Mouse (Mus musculus) layer of hippocampus, adult 6 months (tissue): Measurements from ENCODE around the gene Glmn. TPM values are rescaled to one million over a fixed set of nuclear protein-coding genes. Genes with fewer than 3 reads are reported as not detected.

Experiments used
- long read RNA-seq, 2 experiments: library from polyadenylated mRNA; unstranded; transcript quantifications; one replicate each; pipeline ENCODE4 v2.0.0; 2019 to 2020
- polyA plus RNA-seq: library from polyadenylated mRNA; unstranded; fragments of <200 nt; fragmentation: Nextera tagmentation; gene quantifications from 2 replicates; pipeline ENCODE4 v1.2.3, GENCODE M21; 2021

The Glmn gene
- polyA plus RNA-seq = 8.9 and 9.1 TPM in 2 replicates
- long read RNA-seq, experiment 1, partial matches to known transcripts = 4 of 11 reads
- long read RNA-seq, experiment 1, other reads (novel, unspliced or antisense) = 4 of 11 reads
- long read RNA-seq, experiment 2, transcript Glmn-202 (19 exons, 1,945 nt) = minor isoform, 5 of 77 reads
- long read RNA-seq, experiment 2, transcript Glmn-201 (19 exons, 2,015 nt) = major isoform, 45 of 77 reads
- long read RNA-seq, experiment 2, partial matches to known transcripts = 7 of 77 reads
- long read RNA-seq, experiment 2, other reads (novel, unspliced or antisense) = 20 of 77 reads

DNA sequence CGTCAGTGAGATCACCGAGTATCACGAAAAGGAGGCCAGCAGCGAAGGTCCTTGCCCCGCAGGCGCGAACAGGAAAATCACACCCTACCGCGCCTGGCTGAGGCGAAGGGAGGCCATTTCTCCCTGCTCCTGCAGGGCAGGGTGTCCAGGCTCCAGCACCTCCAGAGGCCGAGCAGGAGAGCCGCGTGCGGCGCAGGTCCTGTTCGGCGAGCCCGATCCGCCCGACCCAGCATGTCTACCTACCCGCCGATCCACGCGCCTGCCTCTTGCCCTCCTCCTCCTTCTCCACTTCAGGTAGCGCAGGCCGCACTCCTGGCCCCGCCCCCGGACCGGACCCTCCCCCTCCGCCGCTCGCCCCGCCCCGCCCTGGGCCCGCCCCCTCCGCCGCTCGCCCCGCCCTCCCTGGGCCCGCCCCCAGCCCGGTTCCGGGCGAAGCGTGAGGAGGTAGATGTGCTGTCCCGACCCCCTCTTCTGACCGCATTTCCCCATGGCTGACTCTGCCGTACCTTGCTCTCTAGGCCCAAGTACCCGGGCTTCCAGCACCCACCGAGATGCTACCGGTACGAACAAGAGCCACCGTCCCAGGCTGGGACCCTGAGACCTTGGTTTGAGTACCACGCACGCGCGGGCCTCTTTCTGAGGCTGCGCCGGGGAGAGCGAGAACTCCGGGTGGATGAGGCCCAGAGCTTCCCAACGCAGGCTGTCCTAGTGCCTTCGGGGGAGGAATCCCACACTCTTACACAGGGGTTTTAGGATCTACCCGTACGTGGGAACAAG is at the start of gene Glmn, which contains the start of gene Rpap2:
Gene Glmn, minus strand, starts transcription at position 588 of the 777 bp plus-strand sequence.
Gene Rpap2, plus strand, starts transcription at position 73 of the 777 bp plus-strand sequence.

DNA sequence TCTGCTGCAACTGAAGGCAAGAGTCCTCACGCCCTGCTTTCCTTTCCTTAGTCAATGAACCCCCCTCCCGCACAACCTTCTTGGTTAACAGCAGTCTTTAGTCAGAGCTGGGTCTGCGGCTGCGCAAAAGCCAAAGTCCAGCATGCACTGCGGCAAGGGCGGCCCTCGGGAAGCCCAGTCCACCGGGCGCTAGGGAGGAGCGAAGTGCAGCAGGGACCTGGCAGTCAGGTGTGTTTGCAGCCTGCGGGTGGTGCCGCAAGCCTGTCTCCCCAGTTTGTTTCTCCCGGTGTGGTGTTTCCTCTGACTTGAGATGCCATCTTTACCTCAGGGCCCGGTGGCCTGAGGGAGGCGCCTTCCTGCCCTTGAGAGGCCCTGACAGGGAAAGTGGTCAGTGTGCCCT is 63.1 kb downstream of the Glmn start, which contains the start of gene 1700028K03Rik:
Gene 1700028K03Rik, plus strand, starts transcription at position 129 of the 400 bp plus-strand sequence.

DNA sequence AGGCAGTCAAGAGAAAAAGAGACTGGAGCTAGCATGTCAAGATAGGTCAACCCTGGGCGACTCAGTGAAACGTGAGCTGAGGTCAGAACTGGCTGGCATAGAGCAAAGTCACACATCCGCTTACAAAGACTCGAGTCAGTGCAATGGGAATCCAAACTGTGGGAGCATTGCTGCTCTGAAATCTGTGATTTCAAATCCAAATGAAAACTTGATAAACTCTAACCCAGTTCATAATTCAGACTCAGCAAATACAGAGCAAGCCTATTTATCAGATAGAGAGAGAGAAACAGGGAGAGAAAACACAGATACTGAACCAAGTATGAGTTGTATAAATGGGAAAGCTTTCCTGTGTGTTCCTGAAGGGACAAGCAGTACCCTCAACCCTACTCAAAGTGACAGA is 90.4 kb downstream of the Glmn start, which contains the start of gene Gm42669:
Gene Gm42669, plus strand, starts transcription at position 301 of the 400 bp plus-strand sequence.

Other genes with a start within 250 kb of the Glmn start
- gene Ephx4, start 195.2 kb downstream of the Glmn start, polyA plus RNA-seq = 78.8 and 89.2 TPM in 2 replicates
- gene Lpcat2b, start 166.3 kb downstream of the Glmn start, polyA plus RNA-seq = not detected in 2 replicates
- 42.0 and 44.6 TPM in 2 replicates for gene Btbd8, start 159.9 kb downstream of the Glmn start, polyA plus RNA-seq
- gene Gm42669, start 90.3 kb downstream of the Glmn start, polyA plus RNA-seq = 0.06 TPM in 2 replicates
- 0.10 and 0.24 TPM in 2 replicates for gene 1700028K03Rik, start 63.2 kb downstream of the Glmn start, polyA plus RNA-seq
- gene Rpap2, start 515 bp downstream of the Glmn start, polyA plus RNA-seq = 21.7 and 22.4 TPM in 2 replicates
- gene Gfi1, start 128.1 kb upstream of the Glmn start, polyA plus RNA-seq = not detected in 2 replicates
- not detected in 2 replicates for gene Ube2d2b, start 232.2 kb upstream of the Glmn start, polyA plus RNA-seq